Mouse (Mus musculus) cerebellum, adult 11-12 months (tissue): ENCODE measurements around the gene Gpr87.
A peak's percentile ranks its signal among the peaks of the same experiment; 100 is the strongest.
"Not testable (repeated sequence)": the region's sequence is repeated elsewhere in the genome, so short reads cannot be mapped to it uniquely, and the experiment has no call there.

Source experiments
- DNase-seq: peaks from one replicate; pipeline ENCODE4 v3.0.0; 2022

The Gpr87 gene

GRCm38 (mm10) chr3:59185662-59186061 is 9.2 kb downstream of the Gpr87 start:
- DNase-seq, result no peak

GRCm38 (mm10) chr3:59182129-59182528 is 12.8 kb downstream of the Gpr87 start:
- DNase-seq, result no peak

DNA sequence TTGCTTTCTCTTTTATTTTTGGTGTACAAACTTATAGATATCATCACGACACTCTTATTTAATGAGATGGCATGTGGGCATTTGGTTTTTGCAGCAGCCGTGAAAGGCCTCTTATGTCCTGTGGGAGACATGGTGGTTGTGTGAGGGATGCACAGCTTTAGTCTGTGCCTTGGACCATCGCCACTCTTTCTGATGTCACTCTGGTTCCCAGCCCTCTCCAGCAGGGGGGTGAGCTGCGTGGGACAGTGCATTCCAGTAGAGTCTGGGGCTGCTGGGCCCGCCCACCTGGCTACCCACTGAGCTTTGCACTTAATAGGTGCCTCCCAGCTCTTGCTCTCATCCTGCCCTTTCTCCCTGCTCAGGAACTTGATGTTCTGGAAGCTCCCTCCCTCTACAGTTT is 13.8 kb downstream of the Gpr87 start:
- peak; percentile 38 for DNase-seq

DNA sequence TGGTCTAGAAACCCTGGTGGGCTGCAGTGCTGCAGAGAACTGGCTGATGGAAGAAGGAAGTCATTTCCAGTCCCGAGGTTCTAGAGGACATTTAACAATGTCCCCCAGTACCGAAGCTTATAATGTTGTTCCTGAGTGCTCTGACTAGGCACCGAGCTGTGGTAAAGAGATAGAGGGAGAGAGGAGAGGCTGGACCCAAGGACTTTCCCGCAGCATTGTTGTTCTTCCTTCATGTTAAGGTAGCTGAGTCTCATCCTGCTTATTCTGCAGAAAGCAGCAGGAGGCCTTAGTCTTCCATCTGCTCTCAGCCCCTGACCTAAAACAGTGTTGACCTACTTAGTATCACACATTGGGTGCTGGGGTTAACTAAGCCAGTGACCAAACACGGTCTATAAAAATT is 18.0 kb downstream of the Gpr87 start:
- DNase-seq, result peak; percentile 85

DNA sequence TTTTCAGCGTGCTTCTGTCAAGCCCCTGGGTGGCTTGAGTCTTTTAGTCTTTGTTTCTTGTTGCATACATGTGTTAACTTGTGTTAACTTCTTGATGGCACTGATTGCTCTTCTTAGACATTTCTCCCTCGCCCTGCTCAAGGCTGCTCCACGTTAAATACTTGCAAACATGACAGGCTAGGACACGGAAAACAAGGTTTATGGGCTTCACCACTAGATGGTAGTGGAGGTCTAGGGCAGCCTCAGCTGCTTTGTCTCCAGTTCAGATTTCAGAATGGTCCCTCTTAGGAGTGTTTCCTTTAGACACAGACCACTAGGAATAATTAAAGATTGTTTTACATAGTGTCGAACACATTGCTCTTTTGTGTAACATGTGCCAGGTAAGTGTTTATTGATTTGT is 19.7 kb downstream of the Gpr87 start:
- DNase-seq, result peak; percentile 73

DNA sequence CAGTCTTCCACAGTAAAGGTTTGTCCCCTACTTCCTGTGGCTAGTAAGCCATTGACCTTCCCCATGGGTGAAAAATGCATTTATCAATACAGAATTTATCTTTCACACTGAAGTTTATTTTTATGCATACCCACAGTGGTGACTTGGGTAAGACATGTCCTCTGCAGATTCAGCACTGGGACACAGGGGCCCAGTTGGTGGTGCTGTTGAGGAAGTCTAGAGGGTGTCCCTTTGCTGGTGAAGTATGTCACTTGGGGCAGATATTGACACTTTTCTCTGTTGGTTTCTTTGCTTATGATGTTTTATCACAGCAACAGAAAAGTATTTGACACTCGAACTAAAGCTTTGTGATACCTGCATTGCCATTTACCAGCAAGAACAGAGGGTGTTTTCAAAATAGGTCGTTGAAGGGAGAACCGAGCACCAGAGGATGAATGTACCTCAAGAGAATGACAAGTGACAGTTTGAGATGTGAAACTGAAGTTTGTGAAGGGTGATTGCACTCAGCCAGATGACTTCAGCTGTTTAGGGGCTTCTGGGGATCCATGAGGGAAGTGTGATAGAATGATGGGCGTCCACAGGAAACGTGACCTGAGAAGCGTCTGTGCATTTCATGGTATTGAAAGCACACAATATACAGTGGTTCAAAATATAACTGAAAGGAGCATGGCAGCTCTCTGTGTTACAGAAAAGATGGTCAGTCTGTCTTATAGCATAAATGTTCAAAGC is 20.3 kb downstream of the Gpr87 start:
- DNase-seq, result no peak

GRCm38 (mm10) chr3:59169921-59170627 is 24.8 kb downstream of the Gpr87 start:
- DNase-seq, result no peak

DNA sequence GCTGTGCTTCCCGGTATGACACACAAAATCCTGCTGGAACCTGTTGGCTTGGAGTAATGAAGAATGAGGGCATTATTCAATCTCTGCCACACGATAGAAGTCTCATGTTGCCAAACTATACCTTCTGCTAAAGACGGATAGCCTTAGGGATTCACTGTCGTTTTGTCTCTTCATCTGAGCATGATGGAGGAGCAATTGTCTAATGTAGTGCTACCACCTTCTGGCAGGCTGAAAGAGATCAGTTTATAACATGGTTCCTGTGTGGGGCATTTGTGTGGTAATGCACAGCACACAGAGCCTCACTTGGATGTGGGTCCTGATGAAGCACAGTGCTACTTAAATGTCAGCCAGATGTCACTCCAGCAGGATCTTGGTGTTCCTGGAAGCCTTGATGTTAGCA is 25.7 kb downstream of the Gpr87 start:
- DNase-seq, result no peak

- DNase-seq, result no peak
Measured at GRCm38 (mm10) chr3:59168476-59168875, 26.4 kb downstream of the Gpr87 start.

GRCm38 (mm10) chr3:59167417-59168054 is 27.4 kb downstream of the Gpr87 start:
- no peak for DNase-seq

- no peak for DNase-seq
Measured at GRCm38 (mm10) chr3:59160465-59160864, 34.4 kb downstream of the Gpr87 start.

- DNase-seq, result no peak
Measured at GRCm38 (mm10) chr3:59157048-59157447, 37.9 kb downstream of the Gpr87 start.

- DNase-seq, result no peak
Measured at GRCm38 (mm10) chr3:59155404-59155803, 39.5 kb downstream of the Gpr87 start.

DNA sequence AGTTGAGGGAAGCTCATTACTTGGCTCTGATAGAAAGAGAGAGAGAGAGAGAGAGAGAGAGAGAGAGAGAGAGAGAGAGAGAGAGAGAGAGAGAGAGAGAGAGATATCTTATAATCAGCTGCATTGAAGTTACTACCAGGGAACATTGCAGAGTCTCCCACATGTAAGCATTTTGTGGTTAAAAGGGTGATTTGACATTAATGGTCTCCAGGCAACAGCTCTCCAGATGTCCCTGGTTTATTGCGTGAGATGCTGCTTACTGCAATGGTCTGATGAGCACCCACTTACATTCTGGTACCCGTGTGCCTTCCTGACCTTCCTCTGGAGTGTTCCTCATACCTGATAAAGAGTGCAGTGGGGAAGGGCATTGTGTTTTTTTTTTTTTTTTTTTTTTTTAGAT is 40.0 kb downstream of the Gpr87 start:
- no peak for DNase-seq

DNA sequence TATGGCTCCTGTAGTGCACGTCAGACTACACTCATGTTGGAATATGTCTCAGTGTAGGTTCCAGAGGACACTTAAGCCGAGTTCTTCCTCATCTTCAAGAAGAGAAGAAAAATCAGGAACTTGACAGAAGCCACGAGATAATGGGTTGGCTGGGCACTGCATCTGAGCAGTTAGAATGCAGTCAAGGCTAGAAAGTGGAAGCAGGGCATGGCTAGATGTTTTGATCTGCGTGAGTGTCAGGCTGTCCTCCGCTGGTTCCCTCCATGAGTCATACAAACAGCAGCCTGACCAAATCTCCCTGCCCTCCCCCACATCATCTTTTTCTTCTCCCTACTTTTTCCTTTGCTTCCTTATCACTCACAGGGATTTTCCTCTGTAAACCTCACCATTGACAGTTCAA is 41.5 kb downstream of the Gpr87 start, which contains the start of gene P2ry14:
Gene P2ry14 (minus strand): TSS at position 195 of the 400 bp plus-strand sequence.
- DNase-seq, result no peak

DNA sequence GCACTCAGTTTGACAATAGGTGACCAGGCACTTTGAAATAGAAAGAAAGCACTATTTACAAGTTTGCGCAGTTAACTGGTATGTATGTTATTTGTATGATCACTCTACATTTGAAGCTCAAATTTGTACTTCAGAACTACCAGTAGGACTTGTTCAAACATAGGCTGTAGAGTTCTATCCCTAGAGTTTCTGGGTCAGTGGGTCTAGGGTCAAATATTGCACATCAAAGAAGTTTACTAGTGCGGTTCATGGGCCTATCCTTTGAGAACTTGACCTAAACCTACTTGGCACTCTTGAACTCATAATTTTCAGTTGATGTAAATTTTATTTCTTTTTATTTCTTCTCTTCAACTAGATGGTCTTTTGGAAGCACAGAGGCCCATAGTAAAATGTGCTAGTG is 44.3 kb downstream of the Gpr87 start:
- DNase-seq, result no peak

DNA sequence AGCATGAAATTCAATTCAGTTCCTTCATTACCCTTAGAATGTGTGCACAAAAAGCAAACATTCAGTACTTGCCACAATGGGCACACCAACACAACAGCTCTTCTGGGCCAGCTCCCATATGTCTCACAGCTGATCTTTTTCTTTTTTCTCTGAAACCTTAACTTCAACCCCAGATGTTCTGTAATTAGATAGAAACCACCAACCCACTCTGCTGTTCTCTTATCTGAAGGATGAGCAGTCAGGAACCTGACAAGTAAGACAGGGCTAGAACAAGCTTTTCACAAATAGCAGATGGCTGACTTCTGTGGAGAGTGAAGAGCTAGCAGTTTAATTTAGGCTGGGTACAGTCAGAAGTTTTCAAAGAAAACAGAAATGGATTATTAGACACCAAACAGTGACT is 45.3 kb downstream of the Gpr87 start:
- no peak for DNase-seq

DNA sequence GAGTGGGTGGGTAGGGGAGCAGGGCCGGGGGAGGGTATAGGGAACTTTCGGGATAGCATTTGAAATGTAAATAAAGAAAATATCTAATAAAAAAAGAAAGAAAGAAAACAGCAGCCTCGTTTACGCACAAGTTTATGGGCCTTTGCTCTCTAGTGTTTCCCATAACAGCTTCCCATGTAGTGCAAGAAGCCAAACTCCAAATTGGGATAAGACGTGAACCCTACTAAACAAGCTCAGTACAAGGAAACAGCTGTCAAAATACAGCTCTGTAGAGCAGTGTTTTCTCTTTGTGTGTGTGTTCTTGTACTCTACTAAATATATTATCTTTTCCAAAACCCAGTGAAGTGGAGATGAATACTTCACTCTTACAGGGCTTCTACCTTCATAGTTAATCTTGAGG is 49.7 kb downstream of the Gpr87 start:
- DNase-seq, result no peak

GRCm38 (mm10) chr3:59141507-59142305 is 53.2 kb downstream of the Gpr87 start:
- DNase-seq, result no peak

GRCm38 (mm10) chr3:59140941-59141340 is 54.0 kb downstream of the Gpr87 start:
- not testable (repeated sequence) for DNase-seq

GRCm38 (mm10) chr3:59140115-59140514 is 54.8 kb downstream of the Gpr87 start:
- no peak for DNase-seq

DNA sequence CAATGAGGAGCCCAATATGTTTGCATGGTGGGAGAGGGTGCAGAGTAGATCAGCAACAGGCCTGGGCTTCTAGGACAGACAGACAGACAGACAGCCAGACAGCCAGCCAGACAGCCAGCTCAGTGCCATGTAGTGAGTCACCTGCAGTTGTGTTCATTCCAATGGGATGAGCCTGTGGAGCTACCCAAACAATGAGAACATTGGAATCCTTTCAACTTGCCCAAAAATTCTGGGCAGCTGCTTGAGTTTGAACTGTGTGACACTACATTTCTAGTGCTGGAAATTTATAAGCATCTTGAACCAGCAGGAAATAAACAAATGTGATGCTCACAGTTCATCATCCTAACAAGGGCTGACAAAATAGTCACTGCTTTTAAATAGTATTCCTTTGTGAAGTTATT is 55.3 kb downstream of the Gpr87 start:
- DNase-seq, result no peak

DNA sequence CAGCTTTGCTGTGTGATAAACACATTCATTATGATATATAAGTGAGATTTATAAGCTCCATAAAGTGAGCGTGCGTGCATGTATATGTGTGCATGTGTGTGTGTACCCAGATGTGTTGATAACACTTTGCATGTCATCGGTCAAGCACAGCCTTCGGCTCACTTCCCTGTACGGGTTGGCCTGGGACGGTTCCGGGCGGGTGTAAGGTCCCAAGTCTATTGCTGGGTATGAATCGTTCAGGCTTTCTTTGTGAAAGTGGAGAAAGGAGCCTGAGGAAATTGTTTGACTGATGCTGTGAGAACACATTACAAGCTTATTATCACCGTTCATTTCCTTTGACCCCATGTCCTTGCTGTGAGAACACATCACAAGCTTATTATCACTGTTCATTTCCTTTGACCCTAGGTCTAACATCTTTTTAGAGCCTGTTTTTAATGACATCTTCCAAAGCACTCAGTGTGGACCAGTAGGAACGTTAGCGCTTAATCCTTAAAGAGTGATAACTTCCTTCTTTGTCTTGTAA is 55.9 kb downstream of the Gpr87 start:
- no peak for DNase-seq
